Mouse (Mus musculus) ES-Bruce4 (cell line): ENCODE measurements around the gene Plgrkt. TPM values are rescaled to one million over a fixed set of nuclear protein-coding genes. Genes with fewer than 3 reads are reported as not detected.

ENCODE experiments used
- H3K27ac ChIP-seq: 2 replicates; pipeline ENCODE4 v1.5.1; 2012; ENCODE audit warnings: low read length, inconsistent platforms; ENCODE audit not compliant: insufficient read depth
- H3K27me3 ChIP-seq: 2 replicates; pipeline ENCODE4 v1.6.1; 2012; ENCODE audit warnings: mild to moderate bottlenecking, low read length, inconsistent platforms; ENCODE audit not compliant: control insufficient read depth, poor library complexity, insufficient read depth, severe bottlenecking
- H3K36me3 ChIP-seq: 2 replicates; pipeline ENCODE4 v1.6.1; 2012; ENCODE audit warnings: inconsistent platforms, mild to moderate bottlenecking, low read length, moderate library complexity; ENCODE audit not compliant: control insufficient read depth, poor library complexity, insufficient read depth, severe bottlenecking
- H3K4me1 ChIP-seq: one replicate; pipeline ENCODE4 v1.8.1; 2011; ENCODE audit warnings: low read length; ENCODE audit not compliant: control insufficient read depth, insufficient read depth
- H3K4me3 ChIP-seq: 2 replicates; pipeline ENCODE4 v1.5.1; 2011; ENCODE audit warnings: low read depth, mild to moderate bottlenecking, low read length
- H3K9ac ChIP-seq: 2 replicates; pipeline ENCODE4 v1.6.1; 2012; ENCODE audit warnings: low read depth, mild to moderate bottlenecking, inconsistent platforms; ENCODE audit not compliant: poor library complexity, severe bottlenecking
- H3K9me3 ChIP-seq: replicated peaks from 2 replicates; pipeline ENCODE4 v1.6.1; 2012; ENCODE audit warnings: mild to moderate bottlenecking, low read length, inconsistent platforms; ENCODE audit not compliant: control insufficient read depth, poor library complexity, insufficient read depth, severe bottlenecking
- CTCF ChIP-seq: IDR thresholded peaks from one replicate; pipeline ENCODE4 v1.8.1; 2011; ENCODE audit warnings: low read depth, low read length
- EP300 ChIP-seq: IDR thresholded peaks from 2 replicates; pipeline ENCODE4 v1.6.1; 2011; ENCODE audit warnings: low read depth, low read length; ENCODE audit not compliant: insufficient read depth
- POLR2A ChIP-seq: IDR thresholded peaks from one replicate; pipeline ENCODE4 v1.8.1; 2011; ENCODE audit warnings: low read length; ENCODE audit not compliant: insufficient read depth
- polyA plus RNA-seq: library from polyadenylated mRNA; stranded (reverse); fragments of >200 nt; gene quantifications from 2 replicates; pipeline ENCODE4 v1.2.4, GENCODE M21; 2011; ENCODE audit warnings: low read depth; ENCODE audit not compliant: missing spikeins, insufficient read depth, insufficient read length

Gene Plgrkt
- polyA plus RNA-seq, 1 experiment: 35.8 TPM

- TF ChIP-seq POLR2A: no peak
- no peak for TF ChIP-seq EP300
- no peak for TF ChIP-seq CTCF
- no peaks in the 10 kb centered on the region for H3K36me3 ChIP-seq
- no peak overlapping the region for H3K9ac ChIP-seq
- H3K4me1 ChIP-seq: no peaks in the 10 kb centered on the region
- H3K4me3 ChIP-seq: no peak overlapping the region
- no peaks in the 10 kb centered on the region for H3K9me3 ChIP-seq
- no peak overlapping the region for H3K27ac ChIP-seq
- no peaks in the 10 kb centered on the region for H3K27me3 ChIP-seq
Observed at GRCm38 (mm10) chr19:29356281-29356680, 10.9 kb downstream of the Plgrkt start.

DNA sequence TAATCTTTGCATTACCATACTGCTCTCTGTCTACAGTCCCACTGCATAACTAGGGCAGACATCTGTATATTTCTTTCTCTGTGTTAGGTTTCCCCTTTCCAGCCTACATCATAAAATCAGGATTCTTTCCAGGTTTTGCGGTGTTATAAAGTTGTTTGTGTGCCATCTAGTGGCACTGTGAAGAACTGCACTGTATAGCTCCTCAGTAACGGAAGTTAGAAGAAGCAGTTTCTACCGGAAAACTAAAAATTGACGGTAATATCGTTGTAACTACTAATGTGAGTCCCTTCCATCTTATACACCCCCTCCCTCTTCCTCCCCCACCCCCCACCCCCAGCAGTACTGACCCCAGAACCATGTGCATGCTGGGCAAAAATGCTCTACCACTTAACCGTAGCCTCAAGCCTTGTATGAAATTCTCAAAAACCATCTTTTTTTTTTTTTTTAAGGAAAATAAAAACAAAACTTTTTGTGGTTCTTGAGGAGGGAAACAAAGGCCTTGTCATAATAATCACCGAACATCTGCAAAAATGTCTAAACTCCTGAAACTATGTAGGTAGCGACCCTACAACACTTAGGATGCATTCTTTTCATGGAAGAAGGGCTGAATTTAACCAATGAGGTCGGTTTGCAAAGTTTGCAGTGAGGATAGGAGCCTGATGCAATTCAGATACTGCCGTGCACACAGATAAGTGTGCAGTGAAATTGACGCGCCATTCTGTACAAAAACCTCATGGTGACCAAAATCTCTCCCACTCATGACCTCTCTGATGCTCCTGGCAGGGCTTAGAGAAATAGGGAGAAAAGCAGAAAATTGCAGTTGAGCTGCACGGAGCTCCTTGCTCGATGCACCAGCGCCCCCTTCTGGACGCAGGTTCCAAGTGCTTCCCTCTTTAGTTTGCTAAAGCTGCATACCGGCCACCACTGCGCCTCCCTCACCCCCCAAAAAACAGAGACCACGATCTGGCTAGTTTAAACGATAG is 12.0 kb downstream of the Plgrkt start:
- H3K36me3 ChIP-seq: no peaks in the 10 kb centered on the region
- H3K9ac ChIP-seq: no peak overlapping the region
- peak overlapping the region; percentile 62 for H3K4me3 ChIP-seq
- H3K4me1 ChIP-seq: no peaks in the 10 kb centered on the region
- TF ChIP-seq CTCF (peak; percentile 94), EP300 (no peak)
- H3K9me3 ChIP-seq: no peaks in the 10 kb centered on the region
- H3K27ac ChIP-seq: no peak overlapping the region
- no peaks in the 10 kb centered on the region for H3K27me3 ChIP-seq

- Histone ChIP-seq H3K36me3 (no peaks in the 10 kb centered on the region), H3K9me3 (no peaks in the 10 kb centered on the region), H3K4me1 (no peaks in the 10 kb centered on the region), H3K27ac (no peak overlapping the region), H3K4me3 (no peak overlapping the region), H3K27me3 (no peaks in the 10 kb centered on the region), H3K9ac (no peak overlapping the region)
- TF ChIP-seq CTCF: no peak
- TF ChIP-seq POLR2A: no peak
- 0 out of 2 replicates have a peak, but pooled peaks have one; percentile 29 for TF ChIP-seq EP300
Observed at GRCm38 (mm10) chr19:29350991-29351390, 16.2 kb downstream of the Plgrkt start.

GRCm38 (mm10) chr19:29345636-29346035 is 21.6 kb downstream of the Plgrkt start:
- H3K9me3 ChIP-seq: no peaks in the 10 kb centered on the region
- H3K9ac ChIP-seq: no peak overlapping the region
- no peaks in the 10 kb centered on the region for H3K36me3 ChIP-seq
- no peak for TF ChIP-seq CTCF
- TF ChIP-seq EP300: no peak
- TF ChIP-seq POLR2A: no peak
- H3K4me1 ChIP-seq: no peaks in the 10 kb centered on the region
- H3K27me3 ChIP-seq: no peaks in the 10 kb centered on the region
- no peak overlapping the region for H3K27ac ChIP-seq
- H3K4me3 ChIP-seq: no peak overlapping the region

GRCm38 (mm10) chr19:29344868-29345267 is 22.3 kb downstream of the Plgrkt start:
- no peaks in the 10 kb centered on the region for H3K27me3 ChIP-seq
- no peak overlapping the region for H3K4me3 ChIP-seq
- no peak for TF ChIP-seq POLR2A
- TF ChIP-seq CTCF: no peak
- no peak for TF ChIP-seq EP300
- H3K9me3 ChIP-seq: no peaks in the 10 kb centered on the region
- H3K27ac ChIP-seq: no peak overlapping the region
- no peak overlapping the region for H3K9ac ChIP-seq
- H3K4me1 ChIP-seq: no peaks in the 10 kb centered on the region
- H3K36me3 ChIP-seq: no peaks in the 10 kb centered on the region

- H3K36me3 ChIP-seq: no peaks in the 10 kb centered on the region
- H3K27ac ChIP-seq: no peak overlapping the region
- no peaks in the 10 kb centered on the region for H3K27me3 ChIP-seq
- H3K4me3 ChIP-seq: no peak overlapping the region
- H3K9ac ChIP-seq: no peak overlapping the region
- TF ChIP-seq POLR2A (no peak), EP300 (no peak), CTCF (no peak)
- no peaks in the 10 kb centered on the region for H3K9me3 ChIP-seq
- no peaks in the 10 kb centered on the region for H3K4me1 ChIP-seq
Observed at GRCm38 (mm10) chr19:29342281-29342680, 24.9 kb downstream of the Plgrkt start.
